ENCODE assay signal across 10 mouse cellular contexts in the genomic region with DNA sequence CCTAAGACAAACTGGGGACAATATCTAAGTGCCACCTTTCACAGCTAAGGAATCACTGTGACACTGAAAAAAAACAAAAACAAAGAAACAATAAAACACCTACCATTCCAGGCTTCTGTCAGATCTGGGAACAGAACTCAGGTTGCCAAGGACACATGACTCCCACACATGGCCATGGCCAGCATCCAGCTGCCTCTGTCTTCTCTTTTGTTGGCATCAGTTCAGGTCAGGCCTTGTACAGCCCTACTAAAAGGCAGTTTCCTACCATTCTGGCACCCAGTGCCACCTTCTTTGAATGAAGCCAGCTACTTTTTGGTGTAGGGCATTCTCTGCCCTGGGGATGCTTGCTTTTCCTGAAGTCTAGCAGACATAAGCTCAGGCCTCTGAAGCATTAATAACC.
A peak's percentile ranks its signal among the peaks of the same experiment; 100 is the strongest.
DNase-seq lines count a peak whose midpoint lies in the region; ATAC-seq and TF ChIP-seq lines count a peak whose summit lies in the region.
"Had no signal": no experiment of that assay in that cellular context is flagged by ENCODE, and none has a peak within 500 bp of the region (broad histone marks: within the 10 kb centered on the region; RNA-seq: fewer than 3 reads in every experiment).

No protein-coding gene starts in this region.

- no peak for ATAC-seq in hindbrain, embryonic 14.5 days (ENCODE audit: low FRiP score)
- no peak for ATAC-seq in hindbrain, embryonic 12.5 days (ENCODE audit: low FRiP score)
- ATAC-seq in erythroblast, adult 5-6 weeks (replicated peaks; ENCODE audit: low FRiP score, poor library complexity, severe bottlenecking) = no peak
- ATAC-seq: intestine, embryonic 16.5 days had no signal

- H3K4me3 ChIP-seq in hindbrain, embryonic 14.5 days (replicated peaks; ENCODE audit: low read length) = no peak overlapping the region
- no peak overlapping the region for H3K4me3 ChIP-seq in hindbrain, embryonic 12.5 days
- no peak overlapping the region for H3K4me3 ChIP-seq in thymus, adult 2 months (ENCODE audit: control insufficient read depth, insufficient read depth, low read length)
- H3K4me3 ChIP-seq: erythroblast, embryonic 14.5 days had no signal

- no peak for TF ChIP-seq POLR2A in thymus, adult 2 months (IDR thresholded peaks at IDR 0.05; ENCODE audit: control insufficient read depth, extremely low read depth, insufficient read depth, low read length, poor library complexity)

- no peaks in the 10 kb centered on the region for H3K36me3 ChIP-seq in hindbrain, embryonic 14.5 days (replicated peaks; ENCODE audit: control insufficient read depth, insufficient read depth)
- no peaks in the 10 kb centered on the region for H3K36me3 ChIP-seq in hindbrain, embryonic 12.5 days
- H3K36me3 ChIP-seq in thymus, adult 2 months (ENCODE audit: control insufficient read depth, insufficient read depth, low read length) = no peaks in the 10 kb centered on the region

- no peak overlapping the region for H3K4me2 ChIP-seq in hindbrain, embryonic 14.5 days (replicated peaks)
- H3K4me2 ChIP-seq in hindbrain, embryonic 12.5 days (replicated peaks) = no peak overlapping the region

- no peak overlapping the region for H3K27ac ChIP-seq in hindbrain, embryonic 14.5 days
- H3K27ac ChIP-seq in hindbrain, embryonic 12.5 days = no peak overlapping the region
- no peak overlapping the region for H3K27ac ChIP-seq in thymus, adult 2 months (ENCODE audit: control insufficient read depth, insufficient read depth, low read length)

- H3K27me3 ChIP-seq in hindbrain, embryonic 14.5 days (ENCODE audit: control insufficient read depth, insufficient read depth, low read length) = no peaks in the 10 kb centered on the region
- H3K27me3 ChIP-seq in hindbrain, embryonic 12.5 days = no peaks in the 10 kb centered on the region; the same call in 1 of the 2 replicates
- H3K27me3 ChIP-seq in thymus, adult 2 months (ENCODE audit: control insufficient read depth, insufficient read depth, low read length) = no peaks in the 10 kb centered on the region

- TF ChIP-seq CTCF in thymus, adult 2 months (IDR thresholded peaks at IDR 0.05; ENCODE audit: borderline replicate concordance, control insufficient read depth, extremely low read depth, insufficient read depth, low read length, poor library complexity) = no peak

- no peak overlapping the region for H3K9ac ChIP-seq in hindbrain, embryonic 14.5 days
- H3K9ac ChIP-seq in hindbrain, embryonic 12.5 days = no peak overlapping the region

- peak; percentile 52 for DNase-seq in hindbrain, embryonic 14.5 days (ENCODE audit: low spot score)
- peak; percentile 80 to 93 for DNase-seq in adrenal gland, adult (ENCODE audit: inconsistent age in 2 of 2, low spot score in 1 of 2)
- DNase-seq in cerebellum, postnatal 10 days = peak; percentile 90 to 91
- DNase-seq in layer of hippocampus, adult 11-12 months (ENCODE audit: low spot score) = peak; percentile 62
- DNase-seq in thymus, adult 2 months = no peak
- DNase-seq in thymus, postnatal 0 days (ENCODE audit: low spot score) = no peak

- peaks cover 5% of the 10 kb centered on the region; the same call in 1 of the 2 replicates for H3K4me1 ChIP-seq in hindbrain, embryonic 14.5 days (replicated peaks; ENCODE audit: control insufficient read depth, insufficient read depth, low read length)
- H3K4me1 ChIP-seq in hindbrain, embryonic 12.5 days = peaks cover 19% of the 10 kb centered on the region; the same call in 1 of the 2 replicates
- H3K4me1 ChIP-seq in thymus, adult 2 months (replicated peaks; ENCODE audit: control insufficient read depth, insufficient read depth, low read length) = peaks cover 19% of the 10 kb centered on the region

- no peaks in the 10 kb centered on the region for H3K9me3 ChIP-seq in hindbrain, embryonic 14.5 days (ENCODE audit: control insufficient read depth, low read length)
- H3K9me3 ChIP-seq in hindbrain, embryonic 12.5 days (replicated peaks) = no peaks in the 10 kb centered on the region

Comparison
In these comparisons a context has a peak if more than half of its experiments do, and no peak if none do; other contexts are left out.
1. DNase-seq: peak in hindbrain, embryonic 14.5 days (single experiment), adrenal gland, adult (2 of 2), cerebellum, postnatal 10 days (2 of 2) and layer of hippocampus, adult 11-12 months (single experiment); none in thymus, adult 2 months (single experiment) and thymus, postnatal 0 days (single experiment).